Mouse (Mus musculus): ENCODE data around the gene Mpc2.

Gene Mpc2

DNA sequence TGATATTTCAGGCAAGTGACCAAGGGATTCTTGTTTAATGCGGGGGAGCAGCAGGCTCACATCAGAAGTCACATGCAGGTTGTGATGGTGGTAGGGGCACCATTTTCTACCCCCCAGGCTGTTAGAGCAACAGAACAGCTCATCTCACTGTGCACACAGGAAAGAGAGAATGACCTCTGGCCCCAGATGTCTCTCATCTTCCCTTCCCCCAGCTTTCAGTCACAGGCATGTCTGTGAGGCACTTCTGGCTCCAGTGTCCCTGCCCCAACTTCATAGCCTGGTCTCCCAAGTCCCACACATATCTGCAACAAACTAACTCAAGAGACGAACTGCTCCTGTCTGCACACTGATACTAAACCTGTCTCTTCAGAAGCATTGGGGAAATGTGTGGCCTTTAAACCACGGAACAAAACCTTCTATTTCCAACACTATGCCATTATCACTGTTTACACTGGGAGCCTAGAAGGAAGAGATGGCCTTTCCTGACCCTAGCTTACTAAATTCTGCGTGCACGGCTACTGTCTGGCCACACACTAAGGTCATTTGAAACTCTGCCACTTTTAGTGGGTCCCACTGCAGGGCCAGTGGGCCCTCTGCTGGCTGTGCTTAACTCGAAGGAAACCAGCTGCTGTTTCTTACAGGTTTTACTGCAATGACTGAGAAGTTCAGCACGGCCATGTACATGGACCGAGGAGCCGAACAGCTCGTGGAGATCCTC lies 43.0 kb downstream of the Mpc2 start:
- peak; percentile 23 for DNase-seq (ENCODE audit: extremely low spot score, low spot score)

DNA sequence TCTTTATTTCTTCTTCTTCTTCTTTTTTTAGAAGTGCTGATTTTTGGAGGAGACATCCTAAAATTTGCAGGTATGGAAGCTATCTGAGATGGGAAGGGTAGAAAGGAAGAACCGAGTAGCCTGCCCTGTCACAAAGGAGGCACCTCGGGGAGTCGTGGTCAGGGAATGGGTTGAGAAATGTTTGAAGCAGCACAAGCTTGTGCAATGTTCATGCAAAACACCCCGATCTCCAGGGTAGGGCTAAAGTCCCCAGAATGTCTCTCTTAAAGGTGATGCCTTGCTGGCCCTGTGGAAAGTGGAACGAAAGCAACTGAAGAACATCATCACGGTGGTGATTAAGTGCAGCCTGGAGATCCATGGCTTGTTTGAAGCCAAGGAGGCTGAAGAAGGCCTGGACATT lies 45.9 kb downstream of the Mpc2 start:
- no peak for DNase-seq (ENCODE audit: extremely low spot score, low spot score)

DNA sequence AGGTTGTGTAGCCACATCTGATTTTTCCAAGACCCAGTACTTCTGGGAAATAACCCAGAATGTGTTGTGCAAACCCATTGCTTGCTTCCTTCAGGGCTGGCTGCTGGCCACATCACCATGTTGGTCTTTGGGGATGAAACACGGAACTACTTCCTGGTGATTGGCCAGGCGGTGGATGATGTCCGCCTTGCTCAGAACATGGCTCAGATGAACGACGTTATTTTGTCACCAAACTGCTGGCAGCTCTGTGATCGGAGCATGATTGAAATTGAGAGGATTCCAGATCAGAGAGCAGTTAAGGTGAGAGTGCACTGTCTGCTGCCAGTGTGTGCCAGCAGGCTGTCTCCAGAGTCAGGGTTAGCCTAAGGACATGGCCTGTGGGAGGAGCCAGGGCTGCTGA lies 49.7 kb downstream of the Mpc2 start:
- no peak for DNase-seq (ENCODE audit: extremely low spot score, low spot score)

DNA sequence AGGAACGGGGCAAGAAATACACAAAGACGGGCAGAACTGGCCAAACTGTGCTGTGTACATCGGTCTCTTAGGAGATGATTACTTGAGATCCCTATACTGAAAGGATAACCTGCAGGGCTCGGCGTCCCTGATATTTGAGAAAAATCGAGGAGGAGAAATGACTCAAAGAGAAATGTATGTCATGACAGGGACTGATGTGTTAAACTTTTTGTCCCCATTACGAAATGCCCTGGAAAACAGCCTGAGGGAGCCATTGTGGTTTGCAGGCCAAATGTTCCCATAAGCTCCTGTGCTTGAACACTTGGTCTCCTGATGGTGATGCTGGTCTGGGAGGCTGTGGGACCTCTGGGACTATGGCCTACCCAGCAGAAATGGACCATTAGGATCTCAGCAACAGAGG lies 60.3 kb downstream of the Mpc2 start:
- DNase-seq (ENCODE audit: extremely low spot score, low spot score): no peak
